Mouse (Mus musculus) hindbrain, embryonic 13.5 days (tissue): ENCODE measurements at regions not wholly inside any gene's neighbourhood (a gene's known extent, or its start where the extent isn't known, plus 50 kb on each side); places are given as distances from the start of the nearest gene placed in this dataset.

Source experiments
- ATAC-seq: fragments of 200-750 bp; cut with Nextera tagmentation; 2 replicates; pipeline ENCODE4 v1.8.0; 2017; ENCODE audit warnings: moderate TSS enrichment; ENCODE audit not compliant: low FRiP score
- H3K27ac ChIP-seq: fragments of 300-500 bp; sonication (generic); 2 replicates; pipeline ENCODE4 v1.5.1; 2015; ENCODE audit warnings: inconsistent platforms, mild to moderate bottlenecking, moderate library complexity
- H3K27me3 ChIP-seq: fragments of 300-500 bp; sonication (generic); 2 replicates; pipeline ENCODE4 v1.6.1; 2015; ENCODE audit warnings: mild to moderate bottlenecking, inconsistent platforms
- H3K36me3 ChIP-seq: fragments of 300-500 bp; sonication (generic); 2 replicates; pipeline ENCODE4 v1.6.1; 2015; ENCODE audit warnings: mild to moderate bottlenecking, inconsistent platforms
- H3K4me1 ChIP-seq: fragments of 300-500 bp; sonication (generic); replicated peaks from 2 replicates; pipeline ENCODE4 v1.6.1; 2015; ENCODE audit warnings: inconsistent platforms
- H3K4me2 ChIP-seq: fragments of 300-500 bp; sonication (generic); 2 replicates; pipeline ENCODE4 v1.6.1; 2015; ENCODE audit warnings: inconsistent platforms, mild to moderate bottlenecking, moderate library complexity
- H3K4me3 ChIP-seq: fragments of 300-500 bp; sonication (generic); 2 replicates; pipeline ENCODE4 v1.5.1; 2015; ENCODE audit warnings: mild to moderate bottlenecking, inconsistent platforms
- H3K9ac ChIP-seq: fragments of 300-500 bp; sonication (generic); 2 replicates; pipeline ENCODE4 v1.6.1; 2015; ENCODE audit warnings: mild to moderate bottlenecking, inconsistent platforms
- H3K9me3 ChIP-seq: fragments of 300-500 bp; sonication (generic); 2 replicates; pipeline ENCODE4 v1.6.1; 2016; ENCODE audit warnings: inconsistent platforms
- WGBS: fragments of 180-500 bp; shearing (Covaris S2); methylation state at CpG from one replicate; pipeline ENCODE4 v1.1.7; 2015; 5-methylcytosine and 5-hydroxymethylcytosine counted together

GRCm38 (mm10) chr12:54443285-54443684 lies 213.1 kb downstream of the Sptssa start:
- Histone ChIP-seq H3K4me3 (no peak overlapping the region), H3K9me3 (no peaks in the 10 kb centered on the region), H3K4me2 (no peak overlapping the region), H3K27me3 (0 out of 2 replicates have a peak, but pooled peaks cover 3% of the 10 kb centered on the region), H3K36me3 (no peaks in the 10 kb centered on the region), H3K4me1 (no peaks in the 10 kb centered on the region), H3K27ac (no peak overlapping the region), H3K9ac (no peak overlapping the region)
- no peak for ATAC-seq
- WGBS = 87% methylated on average over 2 of the region's 2 CpGs

DNA sequence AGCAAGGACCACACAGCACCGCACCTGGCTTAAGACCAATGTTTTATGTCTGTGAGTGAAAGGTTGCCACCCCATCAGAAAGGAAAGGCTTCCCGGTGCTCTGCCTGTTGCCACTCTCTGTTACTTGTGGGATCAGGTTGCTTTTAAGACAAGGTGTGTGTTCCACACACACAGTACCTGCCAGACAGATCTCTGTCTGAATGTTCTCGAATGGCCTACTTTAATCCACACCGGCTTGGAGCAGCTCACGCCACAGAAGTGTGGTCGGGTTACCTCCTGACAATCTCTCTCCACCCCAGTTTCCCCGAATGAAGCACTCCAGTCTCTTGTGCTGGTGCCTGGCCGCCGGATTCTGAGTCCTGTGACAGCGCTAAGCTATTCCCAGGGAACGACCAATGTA lies 214.0 kb downstream of the Sptssa start:
- Histone ChIP-seq H3K9ac (no peak overlapping the region), H3K27me3 (0 out of 2 replicates have a peak, but pooled peaks cover 3% of the 10 kb centered on the region), H3K4me3 (no peak overlapping the region), H3K9me3 (no peaks in the 10 kb centered on the region), H3K4me1 (no peaks in the 10 kb centered on the region), H3K4me2 (no peak overlapping the region), H3K36me3 (no peaks in the 10 kb centered on the region), H3K27ac (no peak overlapping the region)
- ATAC-seq = no peak
- 78% methylated on average over 11 of the region's 11 CpGs for WGBS

DNA sequence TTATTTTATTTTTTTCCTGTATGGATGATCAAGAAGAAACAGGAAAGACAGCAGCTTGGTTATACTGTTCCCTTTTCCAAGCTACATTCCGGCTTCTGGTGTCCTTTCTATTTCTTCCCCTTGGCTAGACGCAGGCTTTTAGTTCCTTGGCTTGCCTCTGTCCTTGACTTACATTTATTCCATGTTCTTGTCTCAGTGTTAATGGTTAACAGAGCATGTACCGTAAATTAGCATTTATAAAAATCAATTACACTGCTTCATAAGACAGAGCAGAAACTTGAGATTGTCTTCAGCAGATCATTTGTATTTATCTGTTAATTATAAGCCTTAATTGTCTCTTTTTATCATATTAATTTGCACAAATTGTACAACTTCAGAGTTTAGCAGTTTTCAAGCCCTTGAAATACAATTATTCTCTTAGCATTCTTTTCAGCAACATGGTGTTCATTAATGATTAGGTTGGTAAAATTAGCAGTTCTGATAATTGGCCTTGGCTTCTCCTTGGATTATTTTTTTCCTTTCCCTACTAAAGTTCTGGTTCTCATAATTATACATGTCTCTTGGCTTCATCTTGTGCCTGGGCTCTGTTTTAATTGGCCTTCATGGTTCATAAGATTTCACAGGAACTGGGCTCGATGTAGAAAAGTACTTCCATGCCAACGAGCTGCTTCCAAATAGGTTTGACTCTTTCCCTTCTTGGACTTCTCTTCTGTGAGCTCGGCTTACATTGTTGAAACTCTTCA lies 215.4 kb downstream of the Sptssa start:
- no peaks in the 10 kb centered on the region for H3K4me1 ChIP-seq
- H3K36me3 ChIP-seq = no peaks in the 10 kb centered on the region
- no peak overlapping the region for H3K9ac ChIP-seq
- H3K4me3 ChIP-seq = no peak overlapping the region
- 0 out of 2 replicates have a peak, but pooled peaks cover 3% of the 10 kb centered on the region for H3K27me3 ChIP-seq
- H3K4me2 ChIP-seq = no peak overlapping the region
- WGBS = 87% methylated on average over 6 of the region's 6 CpGs
- H3K27ac ChIP-seq = no peak overlapping the region
- no peak for ATAC-seq
- no peaks in the 10 kb centered on the region for H3K9me3 ChIP-seq

GRCm38 (mm10) chr12:54438793-54439192 lies 217.6 kb downstream of the Sptssa start:
- H3K9ac ChIP-seq = no peak overlapping the region
- no peak overlapping the region for H3K4me2 ChIP-seq
- no peak overlapping the region for H3K4me3 ChIP-seq
- WGBS = 81% methylated on average over 4 of the region's 4 CpGs
- ATAC-seq = no peak
- H3K9me3 ChIP-seq = no peaks in the 10 kb centered on the region
- H3K27ac ChIP-seq = no peak overlapping the region
- 0 out of 2 replicates have a peak, but pooled peaks cover 3% of the 10 kb centered on the region for H3K27me3 ChIP-seq
- no peaks in the 10 kb centered on the region for H3K36me3 ChIP-seq
- H3K4me1 ChIP-seq = no peaks in the 10 kb centered on the region

- no peaks in the 10 kb centered on the region for H3K4me1 ChIP-seq
- no peak overlapping the region for H3K4me3 ChIP-seq
- H3K36me3 ChIP-seq = no peaks in the 10 kb centered on the region
- no peak overlapping the region for H3K9ac ChIP-seq
- no peak overlapping the region for H3K27ac ChIP-seq
- no peaks in the 10 kb centered on the region for H3K27me3 ChIP-seq
- 87% methylated on average over 6 of the region's 6 CpGs for WGBS
- H3K4me2 ChIP-seq = no peak overlapping the region
- no peaks in the 10 kb centered on the region for H3K9me3 ChIP-seq
- no peak for ATAC-seq
Observed at GRCm38 (mm10) chr12:54425236-54425635, 221.6 kb upstream of the Egln3 start.

DNA sequence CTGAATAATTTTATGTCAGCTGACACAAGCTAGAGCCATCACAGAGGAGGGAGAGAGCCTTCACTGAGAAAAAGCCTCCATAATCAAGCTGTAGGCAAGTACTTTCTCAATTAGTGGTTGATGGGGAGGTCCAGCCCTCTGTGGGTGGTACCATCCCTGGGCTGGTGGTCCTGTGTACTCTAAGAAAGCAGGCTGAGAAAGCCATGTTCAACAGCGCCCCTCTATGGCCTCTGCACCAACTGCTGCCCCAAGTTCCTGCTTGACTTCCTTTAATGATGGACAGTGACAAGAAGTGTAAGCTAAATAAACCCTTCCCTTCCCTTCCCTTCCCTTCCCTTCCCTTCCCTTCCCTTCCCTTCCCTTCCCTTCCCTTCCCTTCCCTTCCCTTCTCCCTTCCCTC lies 211.2 kb upstream of the Egln3 start:
- no peak for ATAC-seq
- 76% methylated on average over 1 of the region's 1 CpGs for WGBS
- no peaks in the 10 kb centered on the region for H3K27me3 ChIP-seq
- H3K4me2 ChIP-seq = no peak overlapping the region
- H3K9me3 ChIP-seq = no peaks in the 10 kb centered on the region
- H3K27ac ChIP-seq = no peak overlapping the region
- no peak overlapping the region for H3K9ac ChIP-seq
- no peaks in the 10 kb centered on the region for H3K36me3 ChIP-seq
- peaks cover 10% of the 10 kb centered on the region for H3K4me1 ChIP-seq
- H3K4me3 ChIP-seq = no peak overlapping the region

- no peak overlapping the region for H3K9ac ChIP-seq
- H3K4me3 ChIP-seq = no peak overlapping the region
- H3K4me2 ChIP-seq = no peak overlapping the region
- no peak overlapping the region for H3K27ac ChIP-seq
- H3K9me3 ChIP-seq = no peaks in the 10 kb centered on the region
- WGBS = 85% methylated on average over 5 of the region's 5 CpGs
- no peaks in the 10 kb centered on the region for H3K27me3 ChIP-seq
- ATAC-seq = no peak
- H3K36me3 ChIP-seq = no peaks in the 10 kb centered on the region
- peaks cover 11% of the 10 kb centered on the region for H3K4me1 ChIP-seq
Observed at GRCm38 (mm10) chr12:54414201-54414600, 210.5 kb upstream of the Egln3 start.

DNA sequence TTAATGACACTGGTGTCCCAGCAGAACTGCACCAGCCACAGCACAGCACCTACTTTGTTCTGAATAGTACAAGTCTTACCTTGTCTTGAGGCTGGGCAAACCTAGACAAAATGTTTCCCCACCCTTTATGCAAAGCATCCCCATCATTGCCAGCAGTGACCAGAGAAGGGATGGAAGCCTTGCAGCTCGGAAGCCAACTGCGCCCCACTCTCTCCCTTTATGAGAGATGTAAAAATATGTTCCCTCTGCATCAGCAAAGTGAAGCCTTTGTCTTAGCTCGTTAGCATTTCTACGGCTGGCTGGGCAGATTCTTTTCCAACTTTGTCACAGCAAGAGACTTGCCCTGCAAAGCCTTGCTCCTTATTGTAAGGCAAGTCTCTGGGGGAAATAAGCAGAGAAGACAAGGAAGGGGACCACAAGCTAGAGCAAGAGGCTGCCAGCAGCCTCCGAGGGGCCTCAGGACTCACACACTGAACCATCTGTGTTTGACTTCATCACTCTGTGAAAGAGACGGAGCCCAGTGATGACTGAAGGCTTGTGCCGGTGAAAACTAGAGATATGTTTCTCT lies 206.5 kb upstream of the Egln3 start:
- ATAC-seq = no peak
- Histone ChIP-seq H3K4me3 (no peak overlapping the region), H3K9ac (no peak overlapping the region), H3K27me3 (no peaks in the 10 kb centered on the region), H3K9me3 (no peaks in the 10 kb centered on the region), H3K4me1 (peaks cover 11% of the 10 kb centered on the region), H3K4me2 (no peak overlapping the region), H3K36me3 (no peaks in the 10 kb centered on the region), H3K27ac (no peak overlapping the region)
- 21% methylated on average over 7 of the region's 7 CpGs for WGBS

DNA sequence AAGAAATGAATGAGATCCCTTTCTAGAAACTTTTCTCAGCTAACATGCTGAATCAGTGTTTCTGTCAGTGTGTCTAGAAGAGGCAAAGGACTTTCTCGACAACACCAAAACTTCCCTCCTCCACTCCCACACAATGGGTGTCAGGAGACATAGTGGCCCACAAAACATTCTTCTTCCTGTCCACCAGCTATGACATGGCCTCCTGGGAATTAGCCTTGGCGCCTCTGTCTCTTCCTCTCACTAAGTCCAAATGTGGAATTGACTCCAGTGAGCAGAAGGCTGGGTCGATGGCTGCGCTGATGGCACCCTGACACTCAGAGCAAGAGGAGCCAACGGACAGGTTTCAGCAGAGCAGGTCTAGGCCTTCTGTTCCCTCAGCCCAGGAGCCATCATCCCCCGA lies 205.2 kb upstream of the Egln3 start:
- WGBS = 85% methylated on average over 6 of the region's 6 CpGs
- peaks cover 11% of the 10 kb centered on the region for H3K4me1 ChIP-seq

GRCm38 (mm10) chr12:54407301-54407896 lies 203.7 kb upstream of the Egln3 start:
- Histone ChIP-seq H3K36me3 (no peaks in the 10 kb centered on the region), H3K27me3 (no peaks in the 10 kb centered on the region), H3K9ac (no peak overlapping the region), H3K9me3 (0 out of 2 replicates have a peak, but pooled peaks cover 3% of the 10 kb centered on the region), H3K27ac (no peak overlapping the region), H3K4me1 (peaks cover 11% of the 10 kb centered on the region), H3K4me3 (no peak overlapping the region), H3K4me2 (no peak overlapping the region)
- no peak for ATAC-seq
- 52% methylated on average over 6 of the region's 6 CpGs for WGBS

More for the DNA sequence above, 205.2 kb upstream of the Egln3 start:
- Histone ChIP-seq H3K9ac (no peak overlapping the region), H3K27ac (no peak overlapping the region), H3K4me2 (no peak overlapping the region), H3K9me3 (no peaks in the 10 kb centered on the region), H3K36me3 (no peaks in the 10 kb centered on the region), H3K4me3 (no peak overlapping the region), H3K27me3 (no peaks in the 10 kb centered on the region)
- no peak for ATAC-seq

GRCm38 (mm10) chr12:54405066-54405465 lies 201.4 kb upstream of the Egln3 start:
- peaks cover 3% of the 10 kb centered on the region for H3K4me1 ChIP-seq
- 0 out of 2 replicates have a peak, but pooled peaks cover 3% of the 10 kb centered on the region for H3K9me3 ChIP-seq
- no peak overlapping the region for H3K9ac ChIP-seq
- no peak overlapping the region for H3K4me3 ChIP-seq
- H3K4me2 ChIP-seq = no peak overlapping the region
- H3K27me3 ChIP-seq = no peaks in the 10 kb centered on the region
- no peak for ATAC-seq
- H3K36me3 ChIP-seq = no peaks in the 10 kb centered on the region
- WGBS = 72% methylated on average over 14 of the region's 14 CpGs
- no peak overlapping the region for H3K27ac ChIP-seq

GRCm38 (mm10) chr12:54402591-54402990 lies 198.9 kb upstream of the Egln3 start:
- no peak overlapping the region for H3K27ac ChIP-seq
- H3K4me2 ChIP-seq = no peak overlapping the region
- no peaks in the 10 kb centered on the region for H3K36me3 ChIP-seq
- H3K4me1 ChIP-seq = no peaks in the 10 kb centered on the region
- H3K4me3 ChIP-seq = no peak overlapping the region
- 89% methylated on average over 6 of the region's 6 CpGs for WGBS
- H3K9ac ChIP-seq = no peak overlapping the region
- H3K27me3 ChIP-seq = no peaks in the 10 kb centered on the region
- 0 out of 2 replicates have a peak, but pooled peaks cover 3% of the 10 kb centered on the region for H3K9me3 ChIP-seq
- ATAC-seq = no peak
